Mouse (Mus musculus) G1E (cell line): ENCODE data around the gene Kras. TPM values are rescaled to one million over a fixed set of nuclear protein-coding genes. Genes with fewer than 3 reads are reported as not detected.

Experiments
- ATAC-seq: 2 replicates; pipeline ENCODE4 v1.8.0; 2016; ENCODE audit warnings: mild to moderate bottlenecking; ENCODE audit not compliant: insufficient number of reproducible peaks, poor library complexity, low FRiP score, severe bottlenecking; ENCODE audit errors: extremely low read depth
- DNase-seq: peaks from one replicate; pipeline ENCODE4 v3.0.0; 2012; ENCODE audit warnings: low spot score
- H3K27me3 ChIP-seq: 2 replicates; pipeline ENCODE4 v1.6.1; 2012; ENCODE audit warnings: mild to moderate bottlenecking, low read length, inconsistent platforms; ENCODE audit not compliant: insufficient read depth
- H3K36me3 ChIP-seq: replicated peaks from 2 replicates; pipeline ENCODE3; 2012; ENCODE audit warnings: mild to moderate bottlenecking, inconsistent platforms
- H3K4me1 ChIP-seq: 2 replicates; pipeline ENCODE4 v1.6.1; 2012; ENCODE audit warnings: low read depth, low read length, inconsistent platforms, mixed read lengths; ENCODE audit not compliant: insufficient read depth
- H3K4me3 ChIP-seq: 2 replicates; pipeline ENCODE4 v1.5.1; 2012; ENCODE audit warnings: low read depth, mild to moderate bottlenecking, inconsistent platforms, low read length, moderate library complexity, mixed read lengths
- H3K9me3 ChIP-seq: replicated peaks from 2 replicates; pipeline ENCODE4 v1.6.1; 2012; ENCODE audit warnings: inconsistent platforms
- CTCF ChIP-seq: IDR thresholded peaks from 2 replicates; pipeline ENCODE4 v1.5.1; 2012; ENCODE audit warnings: low read depth, low read length, inconsistent platforms, mixed read lengths
- GATA1 ChIP-seq: IDR thresholded peaks from 2 replicates; pipeline ENCODE4 v1.6.1; 2012; ENCODE audit warnings: borderline replicate concordance, low read length, inconsistent platforms, mixed read lengths
- GATA2 ChIP-seq: IDR thresholded peaks from 2 replicates; pipeline ENCODE4 v1.6.1; 2012; ENCODE audit warnings: low read depth, low read length, inconsistent platforms, borderline replicate concordance
- POLR2AphosphoS5 ChIP-seq: IDR thresholded peaks from 2 replicates; pipeline ENCODE4 v1.6.1; 2012; ENCODE audit warnings: low read depth, low read length, inconsistent platforms; ENCODE audit not compliant: insufficient replicate concordance
- TAL1 ChIP-seq: conservative IDR thresholded peaks from 2 replicates; pipeline ENCODE4 v1.6.1; 2012; ENCODE audit warnings: low read depth, low read length, inconsistent platforms, mixed read lengths
- polyA plus RNA-seq: library from polyadenylated mRNA; stranded (reverse); fragments of >175 nt; gene quantifications from 2 replicates; pipeline ENCODE4 v1.2.3, GENCODE M21; 2012
- total RNA-seq, 2 experiments: library from RNA; stranded (forward) in 1 of 2; stranded (reverse) in 1 of 2; fragments of 200-1000 nt in 1 of 2; fragments of >200 nt in 1 of 2; fragmentation: Nextera tagmentation in 1 of 2; gene quantifications; 2 replicates each; pipeline ENCODE4 v1.2.3; 2014 to 2017

Kras gene
- total and polyA plus RNA-seq, 3 experiments = 15.8 to 44.8 (median 27.2) TPM

DNA sequence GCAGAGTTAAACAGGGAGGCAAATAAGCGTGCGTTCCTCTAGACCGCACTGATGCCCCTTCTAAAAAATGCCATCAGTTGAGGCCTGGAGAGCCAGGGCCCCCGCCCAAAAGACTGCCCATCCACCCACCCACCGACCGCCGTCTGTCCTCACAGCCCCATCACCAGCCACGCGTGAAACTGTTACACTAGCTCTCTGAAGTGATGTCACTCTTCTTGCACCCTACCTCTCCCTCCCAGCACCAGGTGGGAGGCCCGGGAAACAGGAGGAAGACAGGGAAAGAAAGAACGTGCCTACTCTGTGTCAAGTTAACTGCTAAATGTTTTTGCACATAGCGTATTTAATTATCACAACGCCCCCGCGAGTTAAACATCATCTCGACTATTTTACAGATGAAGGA, 781 bp upstream of the Kras start:
- Histone ChIP-seq H3K36me3 (peaks cover 11% of the 10 kb centered on the region), H3K4me1 (peaks cover 21% of the 10 kb centered on the region), H3K4me3 (peak overlapping the region; percentile 91), H3K27me3 (peaks cover 6% of the 10 kb centered on the region; the same call in 1 of the 2 replicates), H3K9me3 (no peaks in the 10 kb centered on the region)
- TF ChIP-seq GATA1 (no peak), TAL1 (no peak), GATA2 (no peak), CTCF (no peak), POLR2AphosphoS5 (no peak)
- no peak for ATAC-seq
- DNase-seq = no peak

- H3K4me3 ChIP-seq = peak overlapping the region; percentile 91
These were observed 501 bp downstream of the Kras start for GRCm38 (mm10) chr6:145249291-145250184.

GRCm38 (mm10) chr6:145247886-145248285, 2.2 kb downstream of the Kras start:
- TF ChIP-seq CTCF (no peak), POLR2AphosphoS5 (no peak), GATA1 (no peak), GATA2 (no peak), TAL1 (no peak)
- no peak overlapping the region for H3K4me3 ChIP-seq
- H3K27me3 ChIP-seq = peaks cover 6% of the 10 kb centered on the region; the same call in 1 of the 2 replicates
- peaks cover 21% of the 10 kb centered on the region for H3K4me1 ChIP-seq
- no peak for ATAC-seq
- H3K9me3 ChIP-seq = no peaks in the 10 kb centered on the region
- H3K36me3 ChIP-seq = peaks cover 29% of the 10 kb centered on the region
- no peak for DNase-seq

More at GRCm38 (mm10) chr6:145249291-145250184, 501 bp downstream of the Kras start:
- TF ChIP-seq GATA1 (no peak), POLR2AphosphoS5 (no peak), TAL1 (no peak), GATA2 (no peak), CTCF (no peak)
- peak; percentile 38 for ATAC-seq
- H3K9me3 ChIP-seq = no peaks in the 10 kb centered on the region
- DNase-seq = peak; percentile 20
- H3K36me3 ChIP-seq = peaks cover 18% of the 10 kb centered on the region
- H3K27me3 ChIP-seq = peaks cover 6% of the 10 kb centered on the region; the same call in 1 of the 2 replicates
- H3K4me1 ChIP-seq = peaks cover 21% of the 10 kb centered on the region

- ATAC-seq (no peak), DNase-seq (no peak)
- Histone ChIP-seq H3K4me1 (peaks cover 21% of the 10 kb centered on the region), H3K27me3 (no peaks in the 10 kb centered on the region), H3K9me3 (no peaks in the 10 kb centered on the region), H3K4me3 (no peak overlapping the region), H3K36me3 (peaks cover 29% of the 10 kb centered on the region)
- TF ChIP-seq GATA1 (no peak), CTCF (no peak), TAL1 (no peak), POLR2AphosphoS5 (no peak), GATA2 (no peak)
These were observed 3.2 kb downstream of the Kras start for GRCm38 (mm10) chr6:145246841-145247240.

DNA sequence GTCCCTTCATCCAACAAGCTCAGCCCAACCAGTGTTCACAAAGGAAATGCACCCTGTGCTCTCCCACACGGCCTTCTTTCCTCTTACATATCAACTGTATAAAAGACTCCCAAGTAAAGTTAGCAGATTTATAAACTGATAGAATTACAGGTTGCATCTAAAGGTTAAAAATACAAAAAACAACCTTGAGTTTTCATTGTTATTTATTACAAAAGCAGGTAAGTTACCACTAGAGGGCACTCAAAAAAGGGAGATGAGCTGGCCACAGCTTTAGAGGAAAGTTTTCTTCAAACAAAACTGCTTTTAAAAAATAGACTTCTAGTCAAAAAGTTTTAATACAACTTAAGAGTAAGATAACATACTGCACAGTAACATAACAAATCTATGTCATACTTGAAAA, 7.5 kb downstream of the Kras start:
- no peak overlapping the region for H3K4me3 ChIP-seq
- peaks cover 4% of the 10 kb centered on the region; the same call in 1 of the 2 replicates for H3K4me1 ChIP-seq
- ATAC-seq (no peak), DNase-seq (no peak)
- no peaks in the 10 kb centered on the region for H3K27me3 ChIP-seq
- TF ChIP-seq GATA1 (no peak), POLR2AphosphoS5 (no peak), TAL1 (no peak), GATA2 (no peak), CTCF (no peak)
- H3K9me3 ChIP-seq = no peaks in the 10 kb centered on the region
- peaks cover 55% of the 10 kb centered on the region for H3K36me3 ChIP-seq

DNA sequence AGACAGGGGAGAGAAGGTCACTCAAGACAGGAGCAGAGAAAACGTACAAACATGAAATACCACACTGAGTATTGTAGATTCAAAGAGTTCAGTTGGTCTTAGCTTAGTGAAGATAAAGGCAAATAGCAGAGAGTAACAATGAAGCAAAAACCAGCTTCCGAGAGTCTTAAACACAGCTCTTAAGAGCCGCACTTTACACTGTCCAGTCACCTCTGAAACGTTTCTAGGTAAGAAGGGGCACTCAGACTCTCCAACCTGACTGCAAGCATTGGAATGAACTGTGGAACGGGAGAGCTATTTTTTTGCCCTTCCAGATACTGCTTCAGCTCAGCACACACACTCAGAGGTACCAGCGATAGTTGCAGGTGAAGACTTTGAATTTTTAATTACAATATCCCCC, 9.8 kb downstream of the Kras start:
- TF ChIP-seq GATA1 = no peak
- no peak for TF ChIP-seq TAL1
- TF ChIP-seq GATA2 = no peak
- TF ChIP-seq POLR2AphosphoS5 = no peak
- TF ChIP-seq CTCF = no peak
- H3K4me1 ChIP-seq = no peaks in the 10 kb centered on the region; the same call in 1 of the 2 replicates
- no peak for DNase-seq
- ATAC-seq = no peak
- H3K27me3 ChIP-seq = no peaks in the 10 kb centered on the region
- H3K9me3 ChIP-seq = no peaks in the 10 kb centered on the region
- no peak overlapping the region for H3K4me3 ChIP-seq
- H3K36me3 ChIP-seq = peaks cover 62% of the 10 kb centered on the region
